ENCODE assay signal across 18 mouse cellular contexts in genomic region chr5:126650415-126650814, GRCm38 (mm10).
"Had no signal": no experiment of that assay in that cellular context is flagged by ENCODE, and none has a peak within 500 bp of the region (broad histone marks: within the 10 kb centered on the region; RNA-seq: fewer than 3 reads in every experiment).

No protein-coding gene starts in this region.

- H3K36me3 ChIP-seq: midbrain, embryonic 10.5 days; midbrain, embryonic 12.5 days; neural tube, embryonic 13.5 days; neural tube, embryonic 15.5 days had no signal

- H3K9ac ChIP-seq: lung, embryonic 14.5 days; midbrain, embryonic 12.5 days; neural tube, embryonic 13.5 days; neural tube, embryonic 15.5 days had no signal

- H3K4me2 ChIP-seq: lung, embryonic 14.5 days; midbrain, embryonic 12.5 days; neural tube, embryonic 13.5 days; neural tube, embryonic 15.5 days had no signal

- H3K9me3 ChIP-seq: midbrain, embryonic 10.5 days; midbrain, embryonic 12.5 days; neural tube, embryonic 13.5 days; neural tube, embryonic 15.5 days had no signal

- H3K4me3 ChIP-seq: midbrain, embryonic 10.5 days; midbrain, embryonic 12.5 days; myocyte; neural tube, embryonic 13.5 days; neural tube, embryonic 15.5 days had no signal

- DNase-seq: lung, adult 18-20 months; lung, embryonic 14.5 days; lung, postnatal 10 days; lung, postnatal 4 days; midbrain, embryonic 14.5 days; right cerebral cortex, adult 18-20 months; right cerebral cortex, postnatal 25 days; right cerebral cortex, postnatal 4 days; spleen, adult 18-20 months; thymus, adult 18-20 months; thymus, postnatal 14 days; thymus, postnatal 36 days had no signal

- H3K27ac ChIP-seq: midbrain, embryonic 10.5 days; midbrain, embryonic 12.5 days; neural tube, embryonic 13.5 days; neural tube, embryonic 15.5 days had no signal

- H3K27me3 ChIP-seq: midbrain, embryonic 12.5 days; neural tube, embryonic 13.5 days; neural tube, embryonic 15.5 days had no signal

- ATAC-seq: midbrain, embryonic 16.5 days had no signal

- H3K4me1 ChIP-seq: midbrain, embryonic 10.5 days; midbrain, embryonic 12.5 days had no signal
